Mouse (Mus musculus) kidney, adult 9 months (tissue): ENCODE data around the gene Sept5.

Source experiments
- DNase-seq: peaks from one replicate; pipeline ENCODE4 v3.0.0; 2022

Gene Sept5

DNA sequence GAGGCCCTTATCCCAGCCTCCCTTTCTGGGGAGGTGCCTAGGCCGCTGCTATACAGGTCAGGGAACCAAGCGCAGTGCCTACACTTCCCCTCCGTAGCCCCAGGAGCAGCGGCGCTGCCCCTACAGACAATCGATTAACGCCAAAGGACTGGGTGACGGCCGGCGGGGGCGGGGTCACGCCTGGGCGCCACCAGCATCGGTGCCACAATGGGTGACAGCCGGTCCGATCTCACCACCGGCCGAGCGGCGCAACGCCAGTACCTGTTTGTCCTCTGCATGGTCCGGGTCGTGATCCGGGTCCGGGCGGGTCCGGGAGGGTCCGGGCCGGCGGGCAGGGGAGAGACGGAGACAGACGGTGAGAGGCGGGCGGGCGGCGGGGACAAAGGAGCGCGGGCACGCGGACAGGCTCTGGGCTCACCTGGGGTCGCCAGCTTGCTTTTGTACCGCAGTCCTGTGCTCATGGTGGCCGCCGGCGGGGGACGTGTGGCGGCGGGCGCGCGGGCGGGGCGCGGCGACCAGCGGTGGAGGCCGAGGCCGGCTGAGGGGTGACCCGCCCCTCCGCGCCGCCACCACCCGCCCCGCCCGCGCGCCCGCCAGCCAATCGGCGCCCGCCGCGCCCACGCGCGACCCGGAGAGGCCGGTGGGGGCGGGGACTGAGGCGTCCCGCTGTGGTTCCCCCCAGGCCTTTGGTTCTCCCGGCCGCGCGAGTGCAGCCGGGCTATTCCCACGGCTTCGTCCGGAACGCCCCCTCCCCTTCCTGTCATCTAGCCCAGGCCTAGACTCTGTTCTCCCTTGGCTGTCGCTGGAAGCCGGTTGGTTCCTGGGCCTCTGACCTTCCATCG is at the start of gene Sept5:
Gene Sept5 (minus strand): TSS at position 565 of the 842 bp plus-strand sequence.
- peak; percentile 18 for DNase-seq

DNA sequence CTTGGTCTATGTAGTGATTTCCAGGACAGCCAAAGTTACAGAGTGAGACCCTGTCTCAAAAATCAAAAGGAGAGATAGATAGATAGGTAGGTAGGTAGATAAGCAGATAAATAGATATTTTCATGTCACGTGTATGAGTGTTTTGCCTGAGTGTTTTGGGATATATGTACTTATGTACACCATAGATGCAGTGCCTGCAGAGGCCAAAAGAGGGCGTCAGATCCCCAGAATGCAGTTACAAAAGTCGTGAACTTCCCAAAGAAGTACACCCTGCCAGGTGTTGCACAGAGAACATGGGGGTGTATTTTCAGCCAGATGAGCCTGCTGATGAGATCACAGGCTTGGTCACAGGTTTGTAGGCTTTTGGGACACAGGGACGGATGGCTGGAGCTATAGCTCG is 49.4 kb upstream of the Sept5 start:
- no peak for DNase-seq

- DNase-seq = peak; percentile 71
Observed at GRCm38 (mm10) chr16:18677746-18678679, 48.3 kb upstream of the Sept5 start.

- DNase-seq = no peak
Observed at GRCm38 (mm10) chr16:18673005-18673404, 43.3 kb upstream of the Sept5 start.

- DNase-seq = no peak
Observed at GRCm38 (mm10) chr16:18672027-18672426, 42.3 kb upstream of the Sept5 start.

- DNase-seq = no peak
Observed at GRCm38 (mm10) chr16:18669914-18670313, 40.2 kb upstream of the Sept5 start.

DNA sequence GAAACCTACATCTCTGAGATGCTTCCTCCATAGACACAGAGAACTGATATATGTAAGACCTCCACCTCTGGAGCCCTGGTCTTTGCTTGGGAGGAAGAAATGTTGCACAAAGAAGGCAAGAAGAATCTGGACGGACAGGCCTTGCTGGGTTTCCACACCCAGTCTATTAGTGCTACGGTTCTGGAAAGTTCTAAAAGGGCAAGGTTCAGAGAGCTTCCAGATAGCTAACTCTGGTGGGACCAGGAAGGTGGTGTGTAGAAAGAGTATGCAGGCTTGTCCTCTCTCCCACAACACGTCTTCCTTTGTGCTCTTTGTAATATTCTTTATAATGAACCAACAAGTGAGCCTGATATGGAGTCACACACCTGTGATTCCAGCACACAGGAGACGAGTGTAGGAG is 28.8 kb upstream of the Sept5 start:
- no peak for DNase-seq

DNA sequence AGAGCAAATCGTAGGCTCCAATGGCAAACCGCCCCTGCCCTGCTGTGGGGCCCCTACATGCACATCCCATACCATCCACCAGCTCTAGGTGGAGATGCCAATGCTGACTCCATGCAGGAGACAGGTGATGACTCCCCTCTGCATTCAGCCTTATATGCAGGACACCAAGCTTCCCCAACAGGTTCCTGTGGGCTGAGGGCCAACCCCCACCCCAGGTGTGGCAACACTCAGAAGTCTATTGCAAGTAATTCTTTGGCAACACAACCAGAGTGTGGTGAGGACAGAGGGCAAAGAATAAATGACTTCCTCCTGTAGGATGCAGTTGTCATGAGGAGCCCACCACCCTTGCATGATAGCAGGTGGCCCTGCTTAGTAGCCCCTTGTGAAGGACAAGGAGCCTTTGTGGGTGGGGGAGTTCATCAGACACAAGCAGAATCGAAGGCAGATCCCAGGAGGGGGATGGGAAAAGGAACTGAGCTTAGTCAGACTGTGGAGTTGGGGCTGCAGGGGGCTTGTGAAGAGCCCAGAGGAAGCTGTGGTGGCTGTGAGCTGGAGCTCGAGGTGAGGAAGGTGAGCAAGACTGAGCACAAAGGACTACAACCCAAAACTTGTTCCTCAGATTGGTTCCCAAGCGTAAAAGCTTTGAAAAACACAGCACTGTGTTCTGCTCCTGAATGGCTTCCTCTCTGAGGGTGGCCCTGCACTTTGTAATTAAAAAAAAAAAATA is 25.8 kb upstream of the Sept5 start:
- no peak for DNase-seq

- no peak for DNase-seq
Observed at GRCm38 (mm10) chr16:18653290-18654160, 23.8 kb upstream of the Sept5 start.

- DNase-seq = no peak
Observed at GRCm38 (mm10) chr16:18649126-18649525, 19.4 kb upstream of the Sept5 start.

DNA sequence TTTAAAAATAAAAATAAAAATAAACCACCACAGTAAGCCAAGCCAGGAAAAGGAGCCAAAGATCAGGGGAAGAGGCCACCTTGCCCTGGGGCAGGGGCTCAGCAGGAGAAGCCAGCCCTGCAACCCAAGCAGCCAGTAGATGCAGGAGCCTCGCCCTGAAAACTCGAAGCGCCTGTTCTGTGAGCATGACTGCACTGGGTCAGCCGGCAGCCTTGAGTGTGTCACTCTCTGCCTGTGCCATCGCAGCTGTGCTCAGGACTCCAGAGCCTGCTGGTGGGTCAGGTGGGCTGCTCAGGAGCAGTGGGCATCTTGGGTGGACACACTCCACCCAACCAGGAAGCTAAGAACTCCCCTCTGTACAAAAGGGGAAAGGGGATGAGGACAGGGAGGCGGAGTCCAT is 15.6 kb upstream of the Sept5 start:
- DNase-seq = no peak

DNA sequence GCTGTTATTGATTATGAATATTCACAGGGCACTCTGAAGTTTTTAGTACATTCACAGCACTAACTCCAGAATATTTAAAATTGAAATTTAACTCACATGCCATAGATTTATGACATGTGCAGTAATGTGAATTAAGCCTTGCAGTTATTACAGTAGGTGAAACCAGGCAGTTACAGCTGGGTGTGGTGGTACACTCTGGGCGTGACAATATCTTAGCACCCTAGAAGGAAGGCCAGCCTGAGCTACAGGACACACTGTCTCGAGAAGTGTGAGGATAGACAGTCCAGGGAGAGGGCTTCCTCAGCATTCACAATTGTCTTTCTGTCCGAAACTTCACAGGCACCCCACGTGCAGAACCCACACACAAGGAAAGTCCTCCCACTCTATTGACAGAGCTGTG is 14.7 kb upstream of the Sept5 start:
- no peak for DNase-seq

DNA sequence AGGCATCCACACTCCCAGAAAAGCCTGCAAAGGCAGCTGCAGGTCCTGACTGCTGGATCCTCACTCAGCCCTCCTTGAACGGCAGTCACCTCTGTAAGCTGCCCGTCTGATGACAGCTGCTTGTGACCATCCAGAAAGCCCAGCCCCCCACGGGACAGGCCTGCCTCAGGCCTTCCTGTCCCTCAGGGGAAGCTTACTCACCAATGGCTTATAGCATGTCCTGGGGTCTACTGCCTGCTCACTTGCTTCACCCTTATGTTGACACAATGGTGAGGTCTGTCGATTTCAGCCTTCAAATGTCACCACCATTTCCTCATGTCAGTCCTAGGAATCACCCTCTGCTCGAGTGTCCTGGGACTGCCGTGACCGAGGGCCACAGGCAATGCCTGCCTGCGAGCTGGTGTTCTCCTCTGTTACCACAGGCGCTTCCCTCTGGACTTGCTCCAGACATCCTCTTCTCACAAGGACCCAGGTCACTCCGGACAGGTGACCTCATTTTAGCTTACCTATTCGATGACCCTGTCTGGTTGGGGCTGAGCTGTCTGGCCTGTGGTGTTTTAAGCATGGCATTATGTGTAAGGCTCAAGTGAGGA is 13.7 kb upstream of the Sept5 start:
- no peak for DNase-seq

GRCm38 (mm10) chr16:18642897-18643296 is 13.1 kb upstream of the Sept5 start:
- DNase-seq = no peak

- no peak for DNase-seq
Observed at GRCm38 (mm10) chr16:18642291-18642690, 12.5 kb upstream of the Sept5 start.

- DNase-seq = no peak
Observed at GRCm38 (mm10) chr16:18639382-18639929, 9.7 kb upstream of the Sept5 start.

- DNase-seq = no peak
Observed at GRCm38 (mm10) chr16:18638396-18638795, 8.6 kb upstream of the Sept5 start.

DNA sequence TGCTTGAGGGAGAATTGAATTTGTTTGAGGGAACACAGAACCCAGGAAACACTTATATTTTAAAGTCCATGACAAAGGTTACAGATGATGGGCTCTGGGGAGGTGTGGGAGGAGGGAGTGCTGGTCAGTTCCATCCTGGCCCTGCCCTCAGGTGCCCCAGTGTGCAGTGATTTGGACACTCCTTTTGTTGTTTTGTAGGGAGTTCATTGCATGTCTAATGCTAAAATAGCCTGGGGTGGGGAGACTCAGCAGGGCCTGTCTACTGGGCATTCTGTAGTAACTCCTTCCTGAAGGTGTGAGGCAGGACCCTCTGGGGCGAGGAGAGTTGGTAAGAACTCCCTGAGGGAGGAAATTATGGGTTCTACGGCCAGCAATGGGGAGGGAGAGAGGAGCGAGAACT is 7.0 kb upstream of the Sept5 start:
- DNase-seq = no peak

DNA sequence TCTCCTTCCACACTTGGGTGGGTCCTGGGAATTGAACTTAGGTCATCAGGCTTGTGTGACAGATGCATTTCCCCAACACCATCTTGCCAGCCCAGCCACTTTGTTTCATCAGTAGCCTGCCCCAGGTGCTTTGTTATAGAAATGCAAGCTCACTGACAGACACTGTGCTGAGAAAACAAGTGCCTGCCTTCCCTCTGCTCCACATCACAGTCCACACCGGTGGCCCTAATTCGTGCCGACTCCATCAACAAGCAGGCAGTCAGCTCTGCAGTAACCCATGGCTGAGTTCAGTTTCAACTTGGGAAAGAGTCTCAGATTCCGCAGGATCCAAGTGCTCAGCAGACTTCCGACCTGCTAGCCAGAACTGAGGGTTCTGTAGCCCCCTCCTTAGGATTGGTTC is 6.6 kb upstream of the Sept5 start:
- DNase-seq = no peak

DNA sequence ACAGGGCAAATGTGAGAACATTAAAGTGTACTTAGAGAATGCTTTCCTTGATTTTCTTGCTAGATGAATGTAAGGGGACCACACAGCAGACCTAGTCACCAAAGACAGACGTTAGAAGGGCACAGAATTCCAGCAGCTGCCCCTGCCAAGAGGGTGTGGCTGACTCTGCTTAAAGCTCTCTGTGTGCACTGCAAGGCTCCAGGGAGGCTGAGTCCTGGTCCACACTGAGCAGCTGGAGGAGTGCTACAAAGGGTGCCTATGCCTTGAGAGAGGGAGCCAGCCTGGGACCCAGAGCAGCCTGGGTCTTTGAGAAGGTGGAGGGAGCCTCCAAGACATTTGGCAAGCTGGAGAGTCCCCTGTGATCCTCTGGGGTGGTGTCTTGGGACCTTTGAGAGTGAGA is 3.6 kb upstream of the Sept5 start:
- DNase-seq = no peak

DNA sequence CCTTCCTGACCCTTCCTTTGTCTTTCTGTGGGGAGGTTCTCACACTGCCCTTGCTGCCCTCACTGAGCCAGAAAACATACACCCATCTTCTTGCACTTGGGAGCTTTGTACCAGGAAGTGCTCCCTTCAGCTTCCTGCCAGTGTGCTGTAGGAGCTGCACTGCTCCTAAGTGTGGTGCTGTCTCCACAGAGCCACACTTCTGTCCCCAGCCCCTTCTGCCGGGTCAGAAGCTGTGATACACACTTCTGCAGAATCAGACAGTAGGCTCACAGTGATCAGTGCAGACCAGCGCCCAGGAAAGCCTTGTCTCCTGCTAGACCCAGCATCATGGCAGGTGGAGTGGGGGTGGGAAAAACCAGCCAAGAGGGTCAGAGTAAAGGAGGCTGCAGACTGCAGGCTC is 3.1 kb upstream of the Sept5 start:
- DNase-seq = no peak
